Mouse (Mus musculus) embryo, embryonic 10 days (tissue): ENCODE measurements at regions not wholly inside any gene's neighbourhood (a gene's known extent, or its start where the extent isn't known, plus 50 kb on each side); places are given as distances from the start of the nearest gene placed in this dataset.

Experiments used
- DNase-seq: peaks from one replicate; pipeline ENCODE4 v3.0.0-alpha.2; 2015; ENCODE audit warnings: low spot score

DNA sequence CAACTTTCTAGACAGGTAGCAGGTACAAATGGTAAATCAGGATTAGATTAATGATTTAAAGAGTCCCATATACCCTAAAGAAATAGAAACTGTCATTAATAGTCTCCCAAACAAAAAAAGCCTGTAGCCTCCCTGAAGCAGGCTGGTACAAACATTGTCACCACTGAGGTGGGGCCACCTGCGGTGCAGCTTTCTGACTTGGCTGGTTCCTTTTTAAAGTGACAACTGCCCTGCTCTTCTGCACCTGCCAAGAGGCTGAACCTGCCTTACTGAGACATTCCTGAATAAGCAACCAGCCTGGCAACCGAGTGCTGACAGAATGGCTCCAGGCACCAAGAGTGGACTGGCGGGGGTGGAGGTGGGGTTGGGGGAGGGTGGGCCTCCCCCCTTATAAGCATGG, 687.0 kb upstream of the Vrk2 start:
- no peak for DNase-seq

DNA sequence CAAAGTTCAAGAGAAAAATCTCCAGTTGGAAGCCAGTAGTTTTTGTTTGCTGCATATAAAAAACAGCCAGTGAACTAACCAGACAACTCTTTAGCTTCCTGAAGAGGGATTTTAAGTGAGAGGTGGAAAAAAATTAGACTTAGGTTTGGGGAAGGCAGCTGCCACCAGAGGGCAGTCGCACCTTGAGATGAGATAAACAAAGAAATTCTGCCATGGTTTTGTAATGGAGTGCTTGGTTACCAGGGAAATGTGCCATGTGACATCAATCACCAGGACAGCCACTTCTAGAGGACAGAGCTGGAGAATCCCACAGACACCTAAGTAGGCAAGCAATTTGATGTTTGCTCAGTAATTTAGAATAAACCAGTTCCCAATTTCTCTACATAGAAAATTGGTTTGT, 670.5 kb upstream of the Vrk2 start:
- DNase-seq = peak; percentile 83

DNA sequence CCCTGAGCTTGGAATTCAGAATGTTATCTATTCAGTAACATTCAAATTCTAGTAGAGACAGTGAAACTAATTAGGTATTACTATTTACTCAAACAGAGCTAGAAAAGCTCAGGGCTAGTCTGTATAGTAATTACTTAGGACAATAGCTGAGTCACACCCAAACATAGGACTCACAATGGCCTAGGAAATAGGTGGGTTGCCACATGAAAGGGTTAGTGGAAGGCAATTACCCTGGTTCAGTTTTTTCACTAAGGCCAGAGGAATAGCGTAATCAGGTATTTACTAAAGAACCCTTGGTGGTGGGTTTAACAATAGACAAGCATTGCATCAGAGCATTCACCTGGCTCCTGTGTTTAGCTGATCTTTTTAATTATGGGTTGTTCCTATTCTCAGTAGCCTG, 664.7 kb upstream of the Vrk2 start:
- no peak for DNase-seq

DNA sequence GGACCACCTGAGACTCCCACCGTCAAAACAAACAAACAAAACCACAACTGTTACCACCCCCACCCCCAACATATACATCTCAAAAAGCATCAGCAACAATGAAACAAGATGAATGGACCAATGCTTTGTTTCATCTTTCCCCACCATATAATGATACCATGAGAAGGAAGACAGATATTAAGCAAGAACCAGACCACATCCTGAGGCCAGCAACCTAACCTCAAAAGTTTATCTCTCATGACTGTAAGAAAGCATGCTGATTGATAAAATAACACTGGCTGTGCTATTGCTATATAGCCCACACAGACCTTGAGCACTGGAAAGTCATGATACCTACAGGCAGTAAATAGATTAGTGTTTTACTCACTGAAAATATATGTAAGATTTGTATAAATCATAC, 642.1 kb upstream of the Vrk2 start:
- DNase-seq = no peak

DNA sequence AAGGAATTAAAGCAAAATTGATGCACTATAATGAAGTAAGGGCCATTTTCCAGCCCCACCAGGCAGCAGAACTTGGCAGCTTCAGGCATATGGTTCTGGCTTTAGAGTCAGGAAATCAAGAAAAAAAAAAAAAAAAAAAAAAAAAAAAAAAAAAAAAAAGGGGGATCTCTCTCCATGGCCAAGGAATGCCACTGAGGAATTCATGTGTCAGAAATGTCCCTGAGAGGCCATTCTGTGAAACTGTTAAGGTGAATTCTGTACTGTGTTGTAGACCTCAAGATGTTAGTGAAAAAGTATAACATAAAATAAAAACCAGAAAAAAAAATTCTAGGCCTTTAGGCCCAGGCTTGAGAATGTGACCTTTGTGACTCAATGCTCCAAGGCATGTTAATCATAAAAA, 632.7 kb upstream of the Vrk2 start:
- DNase-seq = no peak

DNA sequence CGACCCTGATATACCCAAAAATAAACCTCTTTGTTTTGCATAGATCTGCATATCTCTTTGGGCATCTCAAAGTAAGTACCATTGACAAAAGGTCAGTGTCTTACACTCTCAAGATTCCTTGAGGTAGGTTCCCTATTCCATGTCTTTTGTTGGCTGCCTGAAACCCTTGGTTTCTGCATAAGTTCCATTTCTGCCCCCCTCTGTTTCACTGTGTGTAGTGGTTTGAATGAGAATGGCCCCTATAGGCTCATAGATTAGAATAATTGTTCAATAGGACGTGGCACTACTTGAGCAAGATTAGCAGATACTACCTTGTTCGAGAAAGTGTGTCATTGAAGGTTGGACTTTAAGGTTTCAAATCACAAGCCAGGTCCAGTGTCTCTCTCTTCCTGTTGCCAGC, 628.6 kb upstream of the Vrk2 start:
- no peak for DNase-seq

DNA sequence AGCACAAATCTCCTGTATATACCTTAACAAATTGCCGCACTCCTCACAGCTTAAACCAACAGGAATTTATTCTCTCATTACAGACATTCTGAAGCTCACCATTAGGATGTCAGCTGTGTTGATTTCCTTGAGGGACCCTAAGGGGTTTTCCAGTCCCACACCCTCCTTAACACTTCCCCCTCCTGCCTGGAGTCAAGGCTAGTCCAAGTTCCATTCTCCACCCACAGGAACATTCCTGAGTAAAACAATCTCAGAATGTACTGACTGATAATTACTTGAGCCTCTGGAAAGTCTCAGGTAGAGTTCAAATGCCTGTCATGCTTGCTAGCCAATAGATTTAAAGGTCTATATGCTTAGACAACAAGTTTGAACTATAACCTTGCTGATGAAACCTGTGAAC, 628.2 kb upstream of the Vrk2 start:
- no peak for DNase-seq

DNA sequence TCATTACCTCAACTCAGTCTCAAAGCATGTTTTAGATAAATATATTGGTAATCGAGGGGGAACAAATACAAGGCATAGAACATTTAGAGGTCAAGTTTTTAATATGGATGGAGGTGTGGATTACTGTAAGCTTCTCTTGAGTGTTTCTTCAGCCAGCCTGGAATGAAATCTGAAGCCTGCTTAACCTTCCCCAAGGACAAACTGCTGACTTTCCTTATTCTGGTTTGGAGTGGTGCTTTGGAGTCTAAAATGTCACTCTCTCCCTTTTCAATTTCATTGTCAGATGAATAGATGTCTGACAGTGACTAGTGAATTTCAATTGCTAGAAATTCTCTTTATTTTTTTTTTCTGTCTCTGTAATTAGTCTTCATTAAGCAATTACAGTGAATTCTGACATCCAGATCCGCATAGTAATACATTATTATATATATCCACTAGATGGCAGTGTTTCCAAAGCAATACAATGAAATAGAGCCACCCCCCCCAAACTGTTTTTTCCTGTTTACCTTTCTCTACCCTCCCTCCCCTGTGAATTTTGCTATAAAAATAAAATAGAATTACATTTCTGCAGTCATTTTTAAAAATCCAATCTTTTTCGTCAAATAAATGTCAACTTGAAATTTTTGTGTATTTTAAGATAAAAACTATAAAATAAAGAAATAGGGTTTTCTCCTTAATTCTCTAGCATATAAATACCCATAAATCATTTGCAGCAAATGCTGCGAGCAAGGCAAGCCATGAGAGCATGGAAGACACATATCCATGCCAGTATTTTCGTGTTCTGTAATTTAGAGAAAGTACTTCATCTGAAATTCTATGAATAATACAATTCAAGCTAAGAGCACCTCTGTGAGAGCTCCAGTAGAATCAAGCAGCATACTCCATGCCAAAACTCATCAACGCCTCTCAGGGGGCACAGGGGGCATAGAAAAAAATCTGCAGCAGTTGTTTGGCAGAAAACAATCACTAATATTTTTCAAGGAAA, 626.2 kb upstream of the Vrk2 start:
- DNase-seq = peak; percentile 9

DNA sequence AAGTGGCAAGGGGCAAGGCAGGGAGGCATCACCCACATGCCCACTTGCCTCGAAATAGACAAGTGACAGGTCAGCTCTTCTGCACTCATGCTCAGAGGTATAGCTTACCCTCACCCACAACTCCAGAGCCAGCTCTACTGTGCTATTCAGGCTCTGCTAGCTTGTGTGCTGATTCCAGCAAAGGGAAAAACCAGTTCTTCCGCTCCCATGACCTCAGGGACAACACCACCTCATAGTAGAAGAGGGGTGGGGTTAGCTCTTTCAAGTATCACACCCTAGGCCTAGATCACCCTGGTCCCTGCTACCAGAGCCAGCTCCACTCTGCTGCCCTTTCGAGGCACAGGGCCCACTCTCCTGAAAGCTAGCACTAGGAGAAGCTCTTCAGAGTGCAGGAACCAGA, 622.0 kb upstream of the Vrk2 start:
- no peak for DNase-seq

DNA sequence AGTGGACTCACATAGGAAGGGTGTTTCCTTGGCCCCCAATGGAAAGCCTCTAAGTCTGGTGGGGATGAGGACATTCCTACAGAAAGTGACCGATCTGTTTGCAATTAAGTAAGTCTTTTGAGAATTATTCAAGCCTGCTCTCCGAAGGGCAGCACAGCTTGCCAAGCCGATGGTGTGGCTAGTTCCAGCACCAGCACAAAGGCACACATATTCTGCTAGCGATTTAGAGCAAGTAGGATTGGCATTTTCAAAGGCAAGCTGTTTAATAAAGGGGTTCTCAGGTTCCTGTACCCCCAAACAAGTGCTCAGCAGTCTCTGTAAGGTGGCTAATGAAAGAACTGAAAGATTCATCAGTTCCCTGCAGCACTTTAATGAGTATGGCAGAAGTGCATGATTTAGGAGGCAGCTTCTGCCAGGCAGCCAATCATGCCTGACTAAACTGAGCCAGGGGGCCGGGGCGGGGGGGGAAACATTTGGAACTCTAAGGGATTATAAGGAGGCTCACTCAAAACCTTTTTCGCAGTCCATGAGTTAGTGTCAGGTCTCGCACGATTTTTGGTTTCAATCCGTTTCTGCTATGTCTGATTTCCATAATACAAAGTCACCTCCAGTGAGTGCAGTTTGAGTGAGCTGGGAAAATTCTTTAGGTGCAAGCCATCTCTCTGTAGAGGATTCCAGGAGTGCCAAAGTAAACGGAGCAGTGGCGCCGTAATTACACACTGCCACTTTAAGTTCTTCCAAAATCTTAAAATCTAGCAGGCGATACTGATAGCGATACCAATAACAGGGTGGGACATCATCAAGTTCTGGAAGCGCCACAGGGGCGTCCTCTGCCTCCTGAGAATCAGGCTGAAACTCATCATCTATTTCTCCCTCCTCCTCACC, 609.8 kb upstream of the Vrk2 start:
- DNase-seq = no peak

DNA sequence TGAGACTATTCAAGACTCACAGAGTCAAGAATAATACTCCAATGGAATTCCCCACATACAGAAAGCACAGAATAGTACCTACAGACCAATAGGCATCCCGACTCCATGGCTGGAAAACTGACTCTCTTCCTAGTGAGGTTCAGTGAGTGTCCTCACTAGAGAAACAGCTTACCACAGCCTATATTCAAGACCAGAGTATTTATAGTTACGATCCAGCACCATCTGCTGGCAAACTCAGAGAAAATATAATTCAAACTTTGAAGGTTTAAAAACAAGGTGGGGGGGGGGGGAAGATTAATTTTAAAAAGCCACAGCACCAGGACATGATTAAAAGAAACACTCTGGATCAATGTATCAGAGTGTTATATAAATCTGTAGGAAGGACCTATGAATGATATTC, 590.2 kb upstream of the Vrk2 start:
- DNase-seq = no peak

DNA sequence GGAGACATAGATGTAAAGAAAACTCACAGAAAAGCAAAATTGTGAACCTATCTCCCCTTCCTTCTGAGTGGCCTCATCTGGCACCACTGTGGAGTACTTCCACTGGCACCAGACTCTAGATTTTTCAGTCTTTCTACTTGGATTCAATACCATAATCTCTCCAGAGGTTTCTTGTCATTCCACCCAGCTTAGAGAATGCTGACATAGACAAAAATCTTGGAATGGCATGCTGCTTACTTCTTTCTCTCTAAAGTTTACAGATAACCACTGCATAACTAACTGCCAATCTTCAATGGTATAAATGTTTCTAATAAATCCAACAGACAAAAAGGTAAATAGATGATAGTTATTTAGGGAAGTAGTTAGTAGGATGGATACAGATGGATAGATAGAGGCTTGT, 589.6 kb upstream of the Vrk2 start:
- no peak for DNase-seq

DNA sequence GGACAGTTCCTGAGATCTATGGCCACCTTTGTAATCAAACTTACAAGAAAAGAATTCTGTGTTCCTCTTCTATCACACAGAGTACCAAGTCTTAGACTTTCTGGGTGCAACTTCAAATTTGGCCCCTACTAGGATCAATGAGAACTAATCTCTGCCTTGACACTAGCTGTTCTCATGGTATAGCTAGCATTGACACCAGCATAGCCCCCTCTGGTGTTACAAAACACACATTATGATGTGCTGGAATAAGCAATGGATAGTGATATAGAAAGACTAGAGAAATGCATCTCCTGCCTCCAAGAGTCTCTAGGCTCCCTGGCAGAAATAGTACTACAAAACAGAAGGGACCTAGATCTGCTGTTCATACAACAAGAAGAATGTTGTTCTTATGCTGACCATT, 566.6 kb upstream of the Vrk2 start:
- DNase-seq = no peak
